Mouse (Mus musculus) neural tube, embryonic 15.5 days (tissue): ENCODE data around the gene Caskin1. TPM values are rescaled to one million over a fixed set of nuclear protein-coding genes. Genes with fewer than 3 reads are reported as not detected.

ENCODE experiments used
- ATAC-seq: fragments of 200-750 bp; cut with Nextera tagmentation; 2 replicates; pipeline ENCODE4 v1.8.0; 2017; ENCODE audit warnings: mild to moderate bottlenecking, moderate TSS enrichment, moderate library complexity; ENCODE audit not compliant: low FRiP score
- H3K27ac ChIP-seq: fragments of 300-500 bp; sonication (generic); replicated peaks from 2 replicates; pipeline ENCODE4 v1.5.1; 2015; ENCODE audit warnings: mild to moderate bottlenecking, inconsistent platforms
- H3K27me3 ChIP-seq: fragments of 300-500 bp; sonication (generic); replicated peaks from 2 replicates; pipeline ENCODE4 v1.6.1; 2015; ENCODE audit warnings: inconsistent platforms
- H3K36me3 ChIP-seq: fragments of 300-500 bp; sonication (generic); 2 replicates; pipeline ENCODE4 v1.6.1; 2015; ENCODE audit warnings: inconsistent platforms
- H3K4me1 ChIP-seq: fragments of 300-500 bp; sonication (generic); 2 replicates; pipeline ENCODE4 v1.6.1; 2015; ENCODE audit warnings: inconsistent platforms
- H3K4me2 ChIP-seq: fragments of 300-500 bp; sonication (generic); 2 replicates; pipeline ENCODE4 v1.6.1; 2015; ENCODE audit warnings: inconsistent platforms, mild to moderate bottlenecking, moderate library complexity
- H3K4me3 ChIP-seq: fragments of 300-500 bp; sonication (generic); replicated peaks from 2 replicates; pipeline ENCODE4 v1.5.1; 2015; ENCODE audit warnings: mild to moderate bottlenecking, inconsistent platforms
- H3K9ac ChIP-seq: fragments of 300-500 bp; sonication (generic); replicated peaks from 2 replicates; pipeline ENCODE4 v1.6.1; 2015; ENCODE audit warnings: mild to moderate bottlenecking, inconsistent platforms
- H3K9me3 ChIP-seq: fragments of 300-500 bp; sonication (generic); replicated peaks from 2 replicates; pipeline ENCODE4 v1.6.1; 2016; ENCODE audit warnings: inconsistent platforms
- WGBS: fragments of 180-500 bp; shearing (Covaris S2); methylation state at CpG from one replicate; pipeline ENCODE4 v1.1.7; 2015; ENCODE audit warnings: mixed read lengths; 5-methylcytosine and 5-hydroxymethylcytosine counted together
- polyA plus RNA-seq: library from polyadenylated mRNA; unstranded; fragments of >200 nt; fragmentation: Nextera tagmentation; extraction: Ambion mirVana; gene quantifications from 2 replicates; pipeline ENCODE4 v1.2.1, GENCODE M21; 2015

Caskin1 gene
- polyA plus RNA-seq = 42.7 and 53.4 TPM in 2 replicates

DNA sequence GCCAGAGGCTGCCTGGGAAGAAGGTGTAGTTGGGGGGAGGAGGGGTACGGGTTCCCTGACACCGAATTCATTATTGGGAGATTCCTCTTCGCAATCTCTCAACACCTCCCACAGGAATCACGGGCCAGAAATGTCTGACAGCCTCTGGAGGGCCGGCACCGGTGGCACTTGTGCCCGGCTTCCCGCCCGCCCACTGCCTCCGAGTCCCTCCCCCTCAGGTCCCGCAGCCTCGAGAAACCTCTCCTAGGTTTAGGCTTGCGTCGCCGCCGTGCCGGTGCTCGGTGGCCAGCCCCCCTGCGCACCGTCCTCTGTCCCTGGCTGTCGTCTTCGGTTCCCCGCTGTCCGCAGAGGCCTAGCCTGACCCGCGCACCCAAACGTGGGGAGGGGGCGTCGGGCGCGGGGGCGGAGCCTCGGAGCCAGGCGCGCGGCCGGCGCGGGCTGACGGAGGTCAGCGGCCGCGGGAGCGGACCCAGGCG, at the start of gene Caskin1:
Caskin1 (plus strand) TSS at position 416 of the 476 bp plus-strand sequence.
- under 1% methylated on average over 45 of the region's 45 CpGs for WGBS
- H3K4me3 ChIP-seq = peak within 1 kb of the TSS; percentile 95
- peak within 1 kb of the TSS; percentile 87 for H3K4me2 ChIP-seq
- peak; percentile 71 for ATAC-seq
- H3K4me1 ChIP-seq = peaks cover 51% of the 10 kb centered on the region
- no peaks in the 10 kb centered on the region for H3K27me3 ChIP-seq
- peak within 1 kb of the TSS; percentile 96 for H3K27ac ChIP-seq
- no peaks in the 10 kb centered on the region for H3K36me3 ChIP-seq
- peak within 1 kb of the TSS; percentile 98 for H3K9ac ChIP-seq
- no peaks in the 10 kb centered on the region for H3K9me3 ChIP-seq

- no peaks in the 10 kb centered on the region for H3K27me3 ChIP-seq
- H3K9me3 ChIP-seq = no peaks in the 10 kb centered on the region
- H3K36me3 ChIP-seq = peaks cover 78% of the 10 kb centered on the region
- no peak overlapping the region for H3K27ac ChIP-seq
- ATAC-seq = no peak
- H3K4me3 ChIP-seq = no peak overlapping the region
- no peak overlapping the region for H3K4me2 ChIP-seq
- no peaks in the 10 kb centered on the region for H3K4me1 ChIP-seq
- no peak overlapping the region for H3K9ac ChIP-seq
- 90% methylated on average over 8 of the region's 8 CpGs for WGBS
Measured at GRCm38 (mm10) chr17:24440377-24440776, 48.0 kb upstream of the Caskin1 start.

- WGBS = 52% methylated on average over 2 of the region's 2 CpGs
- Histone ChIP-seq H3K9me3 (no peaks in the 10 kb centered on the region), H3K4me2 (no peak overlapping the region), H3K36me3 (peaks cover 84% of the 10 kb centered on the region), H3K9ac (no peak overlapping the region), H3K27ac (no peak overlapping the region), H3K4me3 (no peak overlapping the region), H3K27me3 (no peaks in the 10 kb centered on the region), H3K4me1 (no peaks in the 10 kb centered on the region)
- no peak for ATAC-seq
Measured at GRCm38 (mm10) chr17:24441148-24441547, 47.3 kb upstream of the Caskin1 start.

GRCm38 (mm10) chr17:24442107-24442506, 46.3 kb upstream of the Caskin1 start:
- Histone ChIP-seq H3K9ac (no peak overlapping the region), H3K4me1 (no peaks in the 10 kb centered on the region), H3K27ac (no peak overlapping the region), H3K36me3 (peaks cover 87% of the 10 kb centered on the region), H3K9me3 (no peaks in the 10 kb centered on the region), H3K4me2 (no peak overlapping the region), H3K27me3 (no peaks in the 10 kb centered on the region), H3K4me3 (no peak overlapping the region)
- no peak for ATAC-seq
- WGBS = 89% methylated on average over 14 of the region's 14 CpGs

GRCm38 (mm10) chr17:24442632-24443155, 45.7 kb upstream of the Caskin1 start, which contains the start of gene Dnase1l2:
TSS of gene Dnase1l2 (minus strand) at chr17:24443105.
- 88% methylated on average over 7 of the region's 7 CpGs for WGBS
- ATAC-seq = no peak

DNA sequence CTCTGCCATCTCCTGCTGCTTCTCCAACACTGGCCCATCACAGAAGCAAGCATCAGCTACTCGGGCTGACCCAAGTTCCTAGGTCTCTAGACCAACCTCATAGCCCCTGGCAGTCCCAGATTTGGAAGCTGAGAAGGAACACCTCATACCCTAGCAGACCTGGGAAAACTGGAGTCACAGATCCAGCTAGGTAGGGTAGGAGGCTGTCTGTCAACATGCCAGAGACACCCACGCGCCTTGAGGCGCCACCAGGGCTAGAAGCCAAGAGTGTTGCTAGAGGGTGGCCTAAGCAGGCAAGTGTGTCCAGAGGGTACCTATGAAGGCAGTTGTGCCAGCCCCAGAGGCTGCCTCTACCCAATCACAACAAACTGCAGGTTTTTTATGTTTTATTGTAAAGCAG, 45.0 kb upstream of the Caskin1 start:
- no peak overlapping the region for H3K4me2 ChIP-seq
- no peak for ATAC-seq
- H3K4me1 ChIP-seq = no peaks in the 10 kb centered on the region
- WGBS = 94% methylated on average over 4 of the region's 4 CpGs
- H3K9ac ChIP-seq = no peak overlapping the region
- H3K27ac ChIP-seq = no peak overlapping the region
- peaks cover 88% of the 10 kb centered on the region for H3K36me3 ChIP-seq
- no peaks in the 10 kb centered on the region for H3K9me3 ChIP-seq
- no peaks in the 10 kb centered on the region for H3K27me3 ChIP-seq
- H3K4me3 ChIP-seq = no peak overlapping the region

More at GRCm38 (mm10) chr17:24442632-24443155, 45.7 kb upstream of the Caskin1 start, which contains the start of gene Dnase1l2:
- no peaks in the 10 kb centered on the region for H3K4me1 ChIP-seq
- H3K9ac ChIP-seq = no peak within 1 kb of the TSS
- H3K27ac ChIP-seq = no peak within 1 kb of the TSS
- H3K4me2 ChIP-seq = no peak within 1 kb of the TSS
- no peaks in the 10 kb centered on the region for H3K9me3 ChIP-seq
- H3K27me3 ChIP-seq = no peaks in the 10 kb centered on the region
- no peak within 1 kb of the TSS for H3K4me3 ChIP-seq
- H3K36me3 ChIP-seq = peaks cover 87% of the 10 kb centered on the region

DNA sequence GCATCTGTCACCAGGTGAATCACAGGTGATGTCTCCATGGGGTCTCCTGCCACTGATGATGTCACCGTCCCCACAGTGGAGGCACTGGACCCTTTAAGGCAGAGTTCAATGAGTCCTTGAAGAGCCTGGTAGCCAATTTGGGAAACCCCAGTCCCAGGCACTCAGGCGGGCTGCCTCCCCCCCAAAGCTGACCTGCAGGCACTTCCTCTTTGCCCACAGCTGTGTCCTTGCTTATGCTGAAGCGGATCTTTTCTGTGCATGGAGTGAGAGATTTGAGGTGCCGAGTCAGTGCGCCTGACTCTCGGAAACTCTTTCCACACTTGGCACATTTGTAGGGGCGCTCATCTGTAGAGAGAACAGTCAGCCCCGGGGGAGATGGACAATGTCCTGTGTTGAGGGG, 41.8 kb upstream of the Caskin1 start:
- peaks cover 92% of the 10 kb centered on the region for H3K36me3 ChIP-seq
- H3K9me3 ChIP-seq = no peaks in the 10 kb centered on the region
- no peaks in the 10 kb centered on the region for H3K27me3 ChIP-seq
- H3K4me1 ChIP-seq = 0 out of 2 replicates have a peak, but pooled peaks cover 5% of the 10 kb centered on the region
- no peak overlapping the region for H3K9ac ChIP-seq
- H3K27ac ChIP-seq = no peak overlapping the region
- ATAC-seq = no peak
- H3K4me2 ChIP-seq = no peak overlapping the region
- H3K4me3 ChIP-seq = no peak overlapping the region
- WGBS = 98% methylated on average over 8 of the region's 8 CpGs

- Histone ChIP-seq H3K27ac (no peak overlapping the region), H3K36me3 (peaks cover 70% of the 10 kb centered on the region), H3K4me2 (no peak overlapping the region), H3K27me3 (no peaks in the 10 kb centered on the region), H3K4me1 (peaks cover 32% of the 10 kb centered on the region), H3K9ac (no peak overlapping the region), H3K9me3 (no peaks in the 10 kb centered on the region), H3K4me3 (no peak overlapping the region)
- no peak for ATAC-seq
- WGBS = 91% methylated on average over 6 of the region's 6 CpGs
Measured at GRCm38 (mm10) chr17:24449507-24449906, 38.9 kb upstream of the Caskin1 start.

DNA sequence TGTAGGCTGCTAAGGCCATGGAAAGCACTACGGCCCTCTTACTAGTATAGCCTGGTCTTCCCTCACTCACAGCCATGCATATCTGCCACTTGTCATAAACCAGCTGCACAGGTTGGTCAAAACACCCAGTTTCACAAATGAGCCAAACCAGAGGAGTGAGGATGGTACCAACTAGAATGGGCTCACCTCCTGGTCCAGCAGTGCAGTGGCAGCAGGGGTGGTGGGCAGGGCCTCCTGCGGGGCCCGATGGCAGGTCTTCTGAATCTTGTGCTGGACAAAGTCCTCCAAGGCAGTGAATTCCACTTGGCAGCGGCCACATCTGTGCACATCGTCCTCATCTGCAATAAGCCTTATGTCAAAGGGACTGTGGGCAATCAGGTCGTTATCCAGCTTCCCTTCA, 37.2 kb upstream of the Caskin1 start:
- ATAC-seq = no peak
- H3K4me3 ChIP-seq = no peak overlapping the region
- peaks cover 53% of the 10 kb centered on the region for H3K36me3 ChIP-seq
- H3K4me1 ChIP-seq = peaks cover 39% of the 10 kb centered on the region
- H3K4me2 ChIP-seq = no peak overlapping the region
- 88% methylated on average over 6 of the region's 6 CpGs for WGBS
- H3K27me3 ChIP-seq = no peaks in the 10 kb centered on the region
- H3K9ac ChIP-seq = no peak overlapping the region
- no peaks in the 10 kb centered on the region for H3K9me3 ChIP-seq
- no peak overlapping the region for H3K27ac ChIP-seq

GRCm38 (mm10) chr17:24453372-24453771, 35.0 kb upstream of the Caskin1 start:
- H3K9me3 ChIP-seq = no peaks in the 10 kb centered on the region
- no peak overlapping the region for H3K27ac ChIP-seq
- peaks cover 39% of the 10 kb centered on the region for H3K4me1 ChIP-seq
- H3K27me3 ChIP-seq = no peaks in the 10 kb centered on the region
- H3K36me3 ChIP-seq = peaks cover 32% of the 10 kb centered on the region
- WGBS = 87% methylated on average over 2 of the region's 2 CpGs
- peak overlapping the region; percentile 67 for H3K4me2 ChIP-seq
- peak overlapping the region; percentile 72 for H3K4me3 ChIP-seq
- ATAC-seq = no peak
- no peak overlapping the region for H3K9ac ChIP-seq

- no peaks in the 10 kb centered on the region for H3K9me3 ChIP-seq
- H3K4me2 ChIP-seq = peak overlapping the region; percentile 67
- H3K27ac ChIP-seq = peak overlapping the region; percentile 92
- peaks cover 39% of the 10 kb centered on the region for H3K4me1 ChIP-seq
- H3K4me3 ChIP-seq = peak overlapping the region; percentile 72
- WGBS = 8% methylated on average over 14 of the region's 14 CpGs
- peak overlapping the region; percentile 95 for H3K9ac ChIP-seq
- peaks cover 23% of the 10 kb centered on the region for H3K36me3 ChIP-seq
- no peaks in the 10 kb centered on the region for H3K27me3 ChIP-seq
- no peak for ATAC-seq
Measured at GRCm38 (mm10) chr17:24454218-24454755, 34.1 kb upstream of the Caskin1 start.
